Mouse (Mus musculus): Measurements from ENCODE around the gene Slc39a5. TPM values are rescaled to one million over a fixed set of nuclear protein-coding genes. Genes with fewer than 3 reads are reported as not detected.

Gene Slc39a5
- total and polyA plus RNA-seq, 3 experiments, result not detected

- Histone ChIP-seq H3K9ac (ENCODE audit: control insufficient read depth, low read depth, low read length, poor library complexity, severe bottlenecking) (no peak overlapping the region), H3K4me1 (ENCODE audit: control insufficient read depth in 1 of 2, insufficient read depth in 2 of 2, low read length in 2 of 2) (peaks cover 0 to 8% of the 10 kb centered on the region in 2 experiments; a peak in 2 of 4 replicates), H3K27ac (ENCODE audit: control insufficient read depth, low read depth, low read length) (no peak overlapping the region), H3K36me3 (ENCODE audit: control insufficient read depth in 1 of 2, insufficient read depth in 2 of 2, low read length in 2 of 2) (peaks cover 2 to 9% of the 10 kb centered on the region in 2 experiments), H3K9me3 (replicated peaks; ENCODE audit: insufficient read depth, low read length) (no peaks in the 10 kb centered on the region), H3K27me3 (ENCODE audit: control insufficient read depth in 1 of 2, insufficient read depth in 2 of 2, low read length in 2 of 2) (no peaks in the 10 kb centered on the region), H3K79me2 (ENCODE audit: control insufficient read depth, insufficient read depth, low read length, poor library complexity) (peaks cover 32% of the 10 kb centered on the region), H3K4me3 (ENCODE audit: control insufficient read depth in 1 of 2, insufficient read depth in 1 of 2, low read depth in 2 of 2, low read length in 2 of 2) (no peak overlapping the region)
- no peak for DNase-seq (ENCODE audit: low read depth, low spot score)
- TF ChIP-seq ETS1 (IDR thresholded peaks at IDR 0.05; ENCODE audit: low read depth, low read length) (no peak), EP300 (IDR thresholded peaks at IDR 0.05; ENCODE audit: low read depth in 1 of 2, low read length in 2 of 2) (no peak), USF1 (IDR thresholded peaks at IDR 0.05; ENCODE audit: low read depth, low read length) (no peak), NRF1 (IDR thresholded peaks at IDR 0.05; ENCODE audit: insufficient read depth, low read depth, low read length, poor library complexity, severe bottlenecking) (no peak), MXI1 (IDR thresholded peaks at IDR 0.05; ENCODE audit: low read depth, low read length) (no peak), RAD21 (IDR thresholded peaks at IDR 0.05; ENCODE audit: low read depth, low read length) (no peak)
Measured at GRCm38 (mm10) chr10:128413076-128413475, 12.0 kb upstream of the Slc39a5 start.

GRCm38 (mm10) chr10:128412558-128412957 lies 11.5 kb upstream of the Slc39a5 start:
- H3K27ac ChIP-seq (ENCODE audit: control insufficient read depth, low read depth, low read length), result 0 out of 2 replicates have a peak overlapping the region, but pooled peaks have one; percentile 9
- peaks cover 2 to 9% of the 10 kb centered on the region in 2 experiments for H3K36me3 ChIP-seq (ENCODE audit: control insufficient read depth in 1 of 2, insufficient read depth in 2 of 2, low read length in 2 of 2)
- H3K79me2 ChIP-seq (ENCODE audit: control insufficient read depth, insufficient read depth, low read length, poor library complexity), result peaks cover 32% of the 10 kb centered on the region
- H3K27me3 ChIP-seq (ENCODE audit: control insufficient read depth in 1 of 2, insufficient read depth in 2 of 2, low read length in 2 of 2), result no peaks in the 10 kb centered on the region
- peak overlapping the region; percentile 88 for H3K9ac ChIP-seq (ENCODE audit: control insufficient read depth, low read depth, low read length, poor library complexity, severe bottlenecking)
- peak; percentile 74; the same call in 1 of the 2 replicates for TF ChIP-seq MXI1 (IDR thresholded peaks at IDR 0.05; ENCODE audit: low read depth, low read length)
- peak; percentile 28 for TF ChIP-seq SIN3A (IDR thresholded peaks at IDR 0.05; ENCODE audit: low read length)
- no peak for TF ChIP-seq POLR2AphosphoS2 (IDR thresholded peaks at IDR 0.05; ENCODE audit: low read length)
- no peak for TF ChIP-seq SMC3 (IDR thresholded peaks at IDR 0.05; ENCODE audit: low read depth, low read length)
- 0 out of 2 replicates have a peak, but pooled peaks have one; percentile 36 for TF ChIP-seq MYC (IDR thresholded peaks at IDR 0.05; ENCODE audit: low read depth, low read length)
- TF ChIP-seq MAZ (IDR thresholded peaks at IDR 0.05; ENCODE audit: low read depth, low read length), result no peak
- peak; percentile 49; the same call in 1 of the 2 replicates for TF ChIP-seq BHLHE40 (IDR thresholded peaks at IDR 0.05; ENCODE audit: borderline replicate concordance, low read depth, low read length)
- peak overlapping the region; percentile 79 to 91 for H3K4me3 ChIP-seq (ENCODE audit: control insufficient read depth in 1 of 2, insufficient read depth in 1 of 2, low read depth in 2 of 2, low read length in 2 of 2)
- no peaks in the 10 kb centered on the region for H3K9me3 ChIP-seq (replicated peaks; ENCODE audit: insufficient read depth, low read length)
- peaks cover 0 to 8% of the 10 kb centered on the region in 2 experiments; a peak in 2 of 4 replicates for H3K4me1 ChIP-seq (ENCODE audit: control insufficient read depth in 1 of 2, insufficient read depth in 2 of 2, low read length in 2 of 2)
- peak; percentile 51 for DNase-seq (ENCODE audit: low read depth, low spot score)

- no peaks in the 10 kb centered on the region for H3K27me3 ChIP-seq (ENCODE audit: control insufficient read depth in 1 of 2, insufficient read depth in 2 of 2, low read length in 2 of 2)
- peak overlapping the region; percentile 88 for H3K9ac ChIP-seq (ENCODE audit: control insufficient read depth, low read depth, low read length, poor library complexity, severe bottlenecking)
- H3K4me3 ChIP-seq (ENCODE audit: control insufficient read depth in 1 of 2, insufficient read depth in 1 of 2, low read depth in 2 of 2, low read length in 2 of 2), result peak overlapping the region; percentile 79 to 91
- peaks cover 0 to 8% of the 10 kb centered on the region in 2 experiments; a peak in 2 of 4 replicates for H3K4me1 ChIP-seq (ENCODE audit: control insufficient read depth in 1 of 2, insufficient read depth in 2 of 2, low read length in 2 of 2)
- no peaks in the 10 kb centered on the region for H3K9me3 ChIP-seq (replicated peaks; ENCODE audit: insufficient read depth, low read length)
- peak overlapping the region; percentile 51 for H3K27ac ChIP-seq (ENCODE audit: control insufficient read depth, low read depth, low read length)
- no peak for TF ChIP-seq MXI1 (IDR thresholded peaks at IDR 0.05; ENCODE audit: low read depth, low read length)
- no peak for TF ChIP-seq NELFE (IDR thresholded peaks at IDR 0.05; ENCODE audit: low read depth, low read length)
- no peak for TF ChIP-seq ETS1 (IDR thresholded peaks at IDR 0.05; ENCODE audit: low read depth, low read length)
- no peak for TF ChIP-seq EP300 (IDR thresholded peaks at IDR 0.05; ENCODE audit: low read depth in 1 of 2, low read length in 2 of 2)
- no peak for TF ChIP-seq ZC3H11A (IDR thresholded peaks at IDR 0.05; ENCODE audit: low read depth, low read length)
- TF ChIP-seq BHLHE40 (IDR thresholded peaks at IDR 0.05; ENCODE audit: borderline replicate concordance, low read depth, low read length), result no peak
- no peak for TF ChIP-seq MAZ (IDR thresholded peaks at IDR 0.05; ENCODE audit: low read depth, low read length)
- TF ChIP-seq TBP (IDR thresholded peaks at IDR 0.05; ENCODE audit: low read depth, low read length), result no peak
- no peak for TF ChIP-seq ELF1 (IDR thresholded peaks at IDR 0.05; ENCODE audit: low read depth, low read length)
- TF ChIP-seq ZKSCAN1 (IDR thresholded peaks at IDR 0.05; ENCODE audit: low read depth, low read length), result no peak
- TF ChIP-seq POLR2AphosphoS5 (IDR thresholded peaks at IDR 0.05; ENCODE audit: borderline replicate concordance, low read depth, low read length), result no peak
- no peak for TF ChIP-seq SIN3A (IDR thresholded peaks at IDR 0.05; ENCODE audit: low read length)
- no peak for TF ChIP-seq HCFC1 (IDR thresholded peaks at IDR 0.05; ENCODE audit: low read depth, low read length)
- TF ChIP-seq JUND (IDR thresholded peaks at IDR 0.05; ENCODE audit: low read depth, low read length), result no peak
- no peak for TF ChIP-seq CTCF (IDR thresholded peaks at IDR 0.05 in 2 of 3, conservative IDR thresholded peaks at IDR 0.05 in 1 of 3; ENCODE audit: control insufficient read depth in 1 of 3, insufficient read depth in 1 of 3, low read depth in 2 of 3, low read length in 3 of 3, poor library complexity in 1 of 3, severe bottlenecking in 1 of 3)
- TF ChIP-seq TAL1 (IDR thresholded peaks at IDR 0.05; ENCODE audit: low read length), result no peak
- TF ChIP-seq SMC3 (IDR thresholded peaks at IDR 0.05; ENCODE audit: low read depth, low read length), result no peak
- peaks cover 32% of the 10 kb centered on the region for H3K79me2 ChIP-seq (ENCODE audit: control insufficient read depth, insufficient read depth, low read length, poor library complexity)
- no peak for DNase-seq (ENCODE audit: low read depth, low spot score)
- H3K36me3 ChIP-seq (ENCODE audit: control insufficient read depth in 1 of 2, insufficient read depth in 2 of 2, low read length in 2 of 2), result peaks cover 2 to 9% of the 10 kb centered on the region in 2 experiments
Measured at GRCm38 (mm10) chr10:128412055-128412381, 11.0 kb upstream of the Slc39a5 start.
